Mouse (Mus musculus): ENCODE results near the gene Cnn3. TPM values are rescaled to one million over a fixed set of nuclear protein-coding genes. Genes with fewer than 3 reads are reported as not detected.
A peak's percentile ranks its signal among the peaks of the same experiment; 100 is the strongest.

Gene Cnn3
- polyA plus RNA-seq, 1 experiment from 2014 or later = 954 TPM

GRCm38 (mm10) chr3:121428230-121428629, 1.9 kb downstream of the Cnn3 start:
- Histone ChIP-seq H3K27ac (peak overlapping the region; percentile 100), H3K36me3 (peaks cover 30% of the 10 kb centered on the region), H3K9me3 (no peaks in the 10 kb centered on the region), H3K4me1 (replicated peaks) (peaks cover 63% of the 10 kb centered on the region), H3K4me3 (peak overlapping the region; percentile 90), H3K27me3 (ENCODE audit: insufficient read depth, poor library complexity, severe bottlenecking) (peaks cover 12% of the 10 kb centered on the region)
- peak; percentile 26 for DNase-seq (ENCODE audit: low spot score)
- 7% methylated on average over 8 of the region's 8 CpGs for WGBS

DNA sequence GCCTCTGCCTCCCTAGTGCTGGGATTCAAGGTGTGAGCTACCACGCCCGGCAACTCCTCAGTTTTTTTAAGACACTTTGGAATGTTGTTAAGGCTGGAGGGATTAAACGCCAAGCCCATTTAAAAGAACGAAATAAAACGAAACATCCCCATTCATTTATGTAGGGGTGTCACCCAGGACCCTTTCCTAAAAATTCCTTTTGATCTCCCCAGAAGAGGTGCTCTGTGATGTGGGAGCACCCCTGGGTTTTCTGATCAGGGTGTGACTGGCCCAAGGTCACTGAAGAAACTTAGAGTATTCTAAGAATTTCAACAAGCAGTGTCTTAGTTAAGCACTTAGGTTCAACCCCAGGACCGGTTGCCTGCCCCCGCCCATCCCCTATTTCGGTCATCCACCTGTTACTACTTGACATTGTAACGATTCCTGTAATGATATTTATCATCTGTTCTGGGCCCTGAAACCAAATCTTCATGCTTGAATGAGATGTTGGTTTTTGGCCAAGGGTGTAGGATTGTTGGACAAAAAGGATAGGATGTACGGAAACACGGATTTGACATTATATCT, 2.5 kb downstream of the Cnn3 start:
- 67% methylated on average over 11 of the region's 11 CpGs for WGBS
- H3K27me3 ChIP-seq (ENCODE audit: insufficient read depth, poor library complexity, severe bottlenecking) = peaks cover 12% of the 10 kb centered on the region
- H3K4me1 ChIP-seq (replicated peaks) = peaks cover 68% of the 10 kb centered on the region
- peak overlapping the region; percentile 90 for H3K4me3 ChIP-seq
- peak overlapping the region; percentile 100 for H3K27ac ChIP-seq
- no peaks in the 10 kb centered on the region for H3K9me3 ChIP-seq
- no peak for DNase-seq (ENCODE audit: low spot score)
- H3K36me3 ChIP-seq = peaks cover 35% of the 10 kb centered on the region

GRCm38 (mm10) chr3:121429469-121429868, 3.2 kb downstream of the Cnn3 start:
- H3K27me3 ChIP-seq (ENCODE audit: insufficient read depth, poor library complexity, severe bottlenecking) = peaks cover 9% of the 10 kb centered on the region
- no peak for DNase-seq (ENCODE audit: low spot score)
- 32% methylated on average over 3 of the region's 3 CpGs for WGBS
- no peaks in the 10 kb centered on the region for H3K9me3 ChIP-seq
- H3K36me3 ChIP-seq = peaks cover 42% of the 10 kb centered on the region
- peaks cover 75% of the 10 kb centered on the region for H3K4me1 ChIP-seq (replicated peaks)
- peak overlapping the region; percentile 90 for H3K4me3 ChIP-seq
- peak overlapping the region; percentile 24 for H3K27ac ChIP-seq

- Histone ChIP-seq H3K36me3 (peaks cover 51% of the 10 kb centered on the region), H3K4me3 (peak overlapping the region; percentile 90), H3K27ac (peak overlapping the region; percentile 24), H3K4me1 (replicated peaks) (peaks cover 81% of the 10 kb centered on the region), H3K27me3 (ENCODE audit: insufficient read depth, poor library complexity, severe bottlenecking) (no peaks in the 10 kb centered on the region), H3K9me3 (no peaks in the 10 kb centered on the region)
- 29% methylated on average over 7 of the region's 7 CpGs for WGBS
- DNase-seq (ENCODE audit: low spot score) = no peak
These were observed 4.1 kb downstream of the Cnn3 start for GRCm38 (mm10) chr3:121430289-121430936.

DNA sequence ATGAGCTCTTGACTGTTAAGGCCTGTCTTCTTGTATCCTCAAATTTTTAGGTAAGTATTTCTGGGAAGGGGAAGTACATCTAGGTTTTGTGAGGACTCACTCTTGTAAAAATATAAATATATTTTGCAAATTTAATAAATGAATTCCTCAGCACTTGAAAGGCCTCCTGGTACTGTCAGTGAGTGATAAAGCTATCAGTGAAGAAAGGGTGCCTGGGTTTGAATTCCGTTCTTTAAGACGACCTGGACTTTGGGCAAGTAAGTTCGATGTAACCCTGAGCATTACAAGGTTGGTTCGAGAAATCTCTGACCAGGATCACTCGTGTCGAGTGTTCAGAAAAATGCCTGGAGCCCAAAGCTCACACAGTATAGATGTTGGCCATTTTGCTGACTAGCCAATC, 7.1 kb downstream of the Cnn3 start:
- H3K9me3 ChIP-seq = no peaks in the 10 kb centered on the region
- H3K27me3 ChIP-seq (ENCODE audit: insufficient read depth, poor library complexity, severe bottlenecking) = no peaks in the 10 kb centered on the region
- WGBS = 81% methylated on average over 6 of the region's 6 CpGs
- no peak for DNase-seq (ENCODE audit: low spot score)
- peak overlapping the region; percentile 81 for H3K27ac ChIP-seq
- peaks cover 94% of the 10 kb centered on the region for H3K4me1 ChIP-seq (replicated peaks)
- peaks cover 81% of the 10 kb centered on the region for H3K36me3 ChIP-seq
- H3K4me3 ChIP-seq = no peak overlapping the region; the same call in 1 of the 2 replicates

DNA sequence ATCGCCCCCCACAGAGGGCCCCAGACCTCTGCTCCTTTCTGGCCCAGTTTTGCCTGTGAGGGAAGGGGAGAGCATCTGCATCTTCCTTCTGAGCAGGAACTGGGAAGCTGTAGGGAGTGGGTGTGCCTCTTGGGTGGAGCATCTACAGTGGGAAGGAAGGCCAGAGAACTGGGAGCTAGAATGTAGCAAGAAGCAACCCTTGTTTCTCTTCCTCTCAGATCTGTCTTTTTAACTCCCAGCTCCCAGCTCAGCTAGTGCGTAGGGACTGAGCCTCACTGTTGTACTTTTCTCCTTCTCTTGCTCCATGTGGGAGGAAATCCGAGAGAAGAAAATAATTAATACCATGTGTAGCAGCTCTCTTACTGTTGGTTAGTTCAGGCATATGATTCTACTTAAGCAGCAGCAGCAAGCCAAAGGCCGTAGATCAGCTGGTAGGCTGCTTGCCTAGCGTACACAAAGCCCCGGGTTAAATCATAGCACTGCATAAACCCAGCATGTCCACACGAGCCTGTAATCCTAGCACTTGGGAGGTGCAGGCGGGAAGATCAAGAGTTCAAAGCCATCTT, 7.8 kb downstream of the Cnn3 start:
- WGBS = 65% methylated on average over 8 of the region's 8 CpGs
- Histone ChIP-seq H3K27me3 (ENCODE audit: insufficient read depth, poor library complexity, severe bottlenecking) (no peaks in the 10 kb centered on the region), H3K4me3 (peak overlapping the region; percentile 20; the same call in 1 of the 2 replicates), H3K27ac (peak overlapping the region; percentile 81), H3K36me3 (peaks cover 88% of the 10 kb centered on the region), H3K9me3 (no peaks in the 10 kb centered on the region), H3K4me1 (replicated peaks) (peaks cover 93% of the 10 kb centered on the region)
- peak; percentile 50 for DNase-seq (ENCODE audit: low spot score)

DNA sequence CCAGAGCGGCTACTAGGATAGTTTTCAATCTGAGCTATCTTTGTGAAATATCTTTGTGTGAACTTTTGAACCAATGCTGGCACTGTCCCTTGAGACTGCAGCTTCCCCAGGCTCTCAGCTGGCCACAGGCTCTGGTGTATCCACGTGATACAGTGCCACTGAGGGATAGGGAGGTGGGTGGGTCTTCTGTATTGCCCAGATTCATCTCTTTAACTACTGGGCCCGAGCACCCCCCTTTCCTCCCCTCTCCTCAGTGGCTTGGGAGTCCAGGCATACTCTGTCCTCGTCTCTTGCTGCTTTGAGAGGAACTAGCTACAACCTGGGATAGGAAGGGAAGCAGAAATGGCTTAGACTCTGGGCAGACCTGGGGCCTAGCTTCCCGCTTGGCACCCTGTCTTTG, 9.0 kb downstream of the Cnn3 start:
- Histone ChIP-seq H3K36me3 (peaks cover 95% of the 10 kb centered on the region), H3K27me3 (ENCODE audit: insufficient read depth, poor library complexity, severe bottlenecking) (no peaks in the 10 kb centered on the region), H3K4me1 (replicated peaks) (peaks cover 93% of the 10 kb centered on the region), H3K27ac (0 out of 2 replicates have a peak overlapping the region, but pooled peaks have one; percentile 19), H3K9me3 (no peaks in the 10 kb centered on the region), H3K4me3 (no peak overlapping the region)
- no peak for DNase-seq (ENCODE audit: low spot score)
- WGBS = 79% methylated on average over 5 of the region's 5 CpGs

- H3K27me3 ChIP-seq (ENCODE audit: insufficient read depth, poor library complexity, severe bottlenecking) = no peaks in the 10 kb centered on the region
- 90% methylated on average over 7 of the region's 7 CpGs for WGBS
- no peak overlapping the region for H3K4me3 ChIP-seq
- no peak overlapping the region for H3K27ac ChIP-seq
- no peak for DNase-seq (ENCODE audit: low spot score)
- H3K36me3 ChIP-seq = peaks cover 98% of the 10 kb centered on the region
- no peaks in the 10 kb centered on the region for H3K9me3 ChIP-seq
- H3K4me1 ChIP-seq (replicated peaks) = peaks cover 82% of the 10 kb centered on the region
These were observed 10.8 kb downstream of the Cnn3 start for GRCm38 (mm10) chr3:121437070-121437469.

- H3K4me3 ChIP-seq = no peak overlapping the region
- H3K4me1 ChIP-seq (replicated peaks) = peaks cover 73% of the 10 kb centered on the region
- no peaks in the 10 kb centered on the region for H3K9me3 ChIP-seq
- no peak for DNase-seq (ENCODE audit: low spot score)
- 59% methylated on average over 7 of the region's 7 CpGs for WGBS
- H3K27me3 ChIP-seq (ENCODE audit: insufficient read depth, poor library complexity, severe bottlenecking) = no peaks in the 10 kb centered on the region
- H3K36me3 ChIP-seq = peaks cover 100% of the 10 kb centered on the region
- H3K27ac ChIP-seq = no peak overlapping the region
These were observed 11.7 kb downstream of the Cnn3 start for GRCm38 (mm10) chr3:121437996-121438395.

DNA sequence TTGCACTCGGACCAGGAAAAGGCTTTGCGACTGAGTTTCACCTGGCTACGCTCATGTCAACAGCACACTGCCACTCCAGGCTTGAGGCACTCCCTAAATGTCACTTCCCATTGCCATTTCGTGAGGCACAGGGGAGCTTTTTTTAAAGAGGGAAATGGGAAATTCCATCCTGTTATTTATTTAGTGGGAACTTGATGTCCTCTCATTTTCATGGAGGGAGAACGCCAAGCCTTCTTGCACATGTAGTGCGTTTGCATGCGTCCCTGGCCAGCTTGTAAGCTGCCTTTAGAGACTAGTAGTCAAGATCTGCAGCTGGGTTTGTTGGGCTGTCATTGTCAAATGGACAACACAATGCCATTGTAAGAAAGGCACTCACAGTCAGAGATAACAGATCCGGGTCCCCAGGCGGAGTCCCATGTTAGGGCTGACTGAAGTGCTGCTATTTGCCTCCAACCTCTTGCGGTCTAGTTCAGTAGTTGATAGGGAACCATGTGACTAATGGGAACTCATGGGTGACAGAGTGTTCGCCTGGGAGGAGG, 13.4 kb downstream of the Cnn3 start:
- Histone ChIP-seq H3K9me3 (peaks cover 7% of the 10 kb centered on the region; the same call in 1 of the 2 replicates), H3K27ac (no peak overlapping the region), H3K4me3 (no peak overlapping the region), H3K27me3 (ENCODE audit: insufficient read depth, poor library complexity, severe bottlenecking) (no peaks in the 10 kb centered on the region), H3K36me3 (peaks cover 100% of the 10 kb centered on the region), H3K4me1 (replicated peaks) (peaks cover 56% of the 10 kb centered on the region)
- 83% methylated on average over 11 of the region's 11 CpGs for WGBS
- no peak for DNase-seq (ENCODE audit: low spot score)

- peaks cover 99% of the 10 kb centered on the region for H3K36me3 ChIP-seq
- H3K9me3 ChIP-seq = peaks cover 14% of the 10 kb centered on the region; the same call in 1 of the 2 replicates
- no peak overlapping the region for H3K4me3 ChIP-seq
- DNase-seq (ENCODE audit: low spot score) = no peak
- no peaks in the 10 kb centered on the region for H3K27me3 ChIP-seq (ENCODE audit: insufficient read depth, poor library complexity, severe bottlenecking)
- WGBS = 95% methylated on average over 12 of the region's 12 CpGs
- peaks cover 42% of the 10 kb centered on the region for H3K4me1 ChIP-seq (replicated peaks)
- no peak overlapping the region for H3K27ac ChIP-seq
These were observed 15.2 kb downstream of the Cnn3 start for GRCm38 (mm10) chr3:121441504-121441903.

- peaks cover 17% of the 10 kb centered on the region; the same call in 1 of the 2 replicates for H3K9me3 ChIP-seq
- peaks cover 98% of the 10 kb centered on the region for H3K36me3 ChIP-seq
- WGBS = 91% methylated on average over 5 of the region's 5 CpGs
- no peak overlapping the region for H3K4me3 ChIP-seq
- H3K27me3 ChIP-seq (ENCODE audit: insufficient read depth, poor library complexity, severe bottlenecking) = no peaks in the 10 kb centered on the region
- no peak overlapping the region for H3K27ac ChIP-seq
- H3K4me1 ChIP-seq (replicated peaks) = peaks cover 34% of the 10 kb centered on the region
- no peak for DNase-seq (ENCODE audit: low spot score)
These were observed 16.0 kb downstream of the Cnn3 start for GRCm38 (mm10) chr3:121442288-121442687.

DNA sequence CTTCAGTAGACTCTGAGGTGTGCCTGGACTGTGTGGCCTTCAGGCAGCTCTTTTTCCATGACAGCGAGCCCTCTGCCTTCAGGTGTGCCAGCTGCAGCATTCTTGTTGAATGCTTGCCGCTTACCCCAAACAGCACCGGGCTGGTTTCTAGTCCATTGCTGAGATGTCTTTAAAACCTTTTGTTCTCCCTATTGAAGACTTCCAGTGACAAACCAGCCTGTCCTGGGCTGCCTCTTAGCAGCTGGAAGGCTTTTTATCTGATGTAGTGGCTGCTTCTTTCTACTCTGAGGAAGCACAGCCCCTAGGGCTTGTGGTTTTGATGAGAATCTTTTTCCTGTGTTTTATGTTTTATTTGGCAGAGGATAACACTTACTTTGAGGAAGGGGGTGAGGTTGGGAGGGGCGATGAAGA, 17.6 kb downstream of the Cnn3 start:
- WGBS = 88% methylated on average over 4 of the region's 4 CpGs
- no peak overlapping the region for H3K27ac ChIP-seq
- H3K4me1 ChIP-seq (replicated peaks) = peaks cover 34% of the 10 kb centered on the region
- H3K27me3 ChIP-seq (ENCODE audit: insufficient read depth, poor library complexity, severe bottlenecking) = no peaks in the 10 kb centered on the region
- DNase-seq (ENCODE audit: low spot score) = no peak
- H3K36me3 ChIP-seq = peaks cover 98% of the 10 kb centered on the region
- peaks cover 17% of the 10 kb centered on the region; the same call in 1 of the 2 replicates for H3K9me3 ChIP-seq
- no peak overlapping the region for H3K4me3 ChIP-seq

Measured in hindbrain, embryonic 10.5 days (tissue).